Mouse (Mus musculus): ENCODE data around the gene Fam78a.

GRCm38 (mm10) chr2:32119802-32120750 lies 35.4 kb upstream of the Fam78a start:
- TF ChIP-seq CTCF (IDR thresholded peaks at IDR 0.05; ENCODE audit: control insufficient read depth, insufficient read depth, insufficient read length) = no peak
- no peak for TF ChIP-seq MAX (IDR thresholded peaks at IDR 0.05)
- TF ChIP-seq MYOD1 (IDR thresholded peaks at IDR 0.05; ENCODE audit: control insufficient read depth, insufficient read length, low read depth) = no peak
- no peak for TF ChIP-seq CEBPB (IDR thresholded peaks at IDR 0.05; ENCODE audit: low read depth)
- no peak for TF ChIP-seq USF1 (IDR thresholded peaks at IDR 0.05; ENCODE audit: low read depth)
- no peak for TF ChIP-seq MYOG (IDR thresholded peaks at IDR 0.05; ENCODE audit: control insufficient read depth, extremely low read depth, insufficient read length)

All from C2C12 (cell line).